Mouse (Mus musculus) ES-Bruce4 (cell line): Measurements from ENCODE around the gene Ddx47. TPM values are rescaled to one million over a fixed set of nuclear protein-coding genes. Genes with fewer than 3 reads are reported as not detected.

ENCODE experiments used
- H3K27ac ChIP-seq: 2 replicates; pipeline ENCODE4 v1.5.1; 2012; ENCODE audit warnings: low read length, inconsistent platforms; ENCODE audit not compliant: insufficient read depth
- H3K27me3 ChIP-seq: 2 replicates; pipeline ENCODE4 v1.6.1; 2012; ENCODE audit warnings: mild to moderate bottlenecking, low read length, inconsistent platforms; ENCODE audit not compliant: control insufficient read depth, poor library complexity, insufficient read depth, severe bottlenecking
- H3K36me3 ChIP-seq: 2 replicates; pipeline ENCODE4 v1.6.1; 2012; ENCODE audit warnings: inconsistent platforms, mild to moderate bottlenecking, low read length, moderate library complexity; ENCODE audit not compliant: control insufficient read depth, poor library complexity, insufficient read depth, severe bottlenecking
- H3K4me1 ChIP-seq: one replicate; pipeline ENCODE4 v1.8.1; 2011; ENCODE audit warnings: low read length; ENCODE audit not compliant: control insufficient read depth, insufficient read depth
- H3K4me3 ChIP-seq: 2 replicates; pipeline ENCODE4 v1.5.1; 2011; ENCODE audit warnings: low read depth, mild to moderate bottlenecking, low read length
- H3K9ac ChIP-seq: 2 replicates; pipeline ENCODE4 v1.6.1; 2012; ENCODE audit warnings: low read depth, mild to moderate bottlenecking, inconsistent platforms; ENCODE audit not compliant: poor library complexity, severe bottlenecking
- H3K9me3 ChIP-seq: replicated peaks from 2 replicates; pipeline ENCODE4 v1.6.1; 2012; ENCODE audit warnings: mild to moderate bottlenecking, low read length, inconsistent platforms; ENCODE audit not compliant: control insufficient read depth, poor library complexity, insufficient read depth, severe bottlenecking
- CTCF ChIP-seq: IDR thresholded peaks from one replicate; pipeline ENCODE4 v1.8.1; 2011; ENCODE audit warnings: low read depth, low read length
- EP300 ChIP-seq: IDR thresholded peaks from 2 replicates; pipeline ENCODE4 v1.6.1; 2011; ENCODE audit warnings: low read depth, low read length; ENCODE audit not compliant: insufficient read depth
- POLR2A ChIP-seq: IDR thresholded peaks from one replicate; pipeline ENCODE4 v1.8.1; 2011; ENCODE audit warnings: low read length; ENCODE audit not compliant: insufficient read depth
- polyA plus RNA-seq: library from polyadenylated mRNA; stranded (reverse); fragments of >200 nt; gene quantifications from 2 replicates; pipeline ENCODE4 v1.2.4, GENCODE M21; 2011; ENCODE audit warnings: low read depth; ENCODE audit not compliant: missing spikeins, insufficient read depth, insufficient read length

Gene Ddx47
- polyA plus RNA-seq = 114 and 123 TPM in 2 replicates

GRCm38 (mm10) chr6:135011048-135011733 lies at the start of gene Ddx47:
Gene Ddx47, plus strand, starts transcription at chr6:135011612.
- Histone ChIP-seq H3K36me3 (peaks cover 23% of the 10 kb centered on the region), H3K9ac (peak within 1 kb of the TSS; percentile 84), H3K9me3 (no peaks in the 10 kb centered on the region), H3K27me3 (no peaks in the 10 kb centered on the region), H3K4me3 (peak within 1 kb of the TSS; percentile 89), H3K4me1 (no peaks in the 10 kb centered on the region), H3K27ac (no peak within 1 kb of the TSS)
- TF ChIP-seq POLR2A = no peak
- TF ChIP-seq CTCF = peak; percentile 99
- 0 out of 2 replicates have a peak, but pooled peaks have one; percentile 52 for TF ChIP-seq EP300

- H3K4me3 ChIP-seq = no peak overlapping the region
- H3K27me3 ChIP-seq = no peaks in the 10 kb centered on the region
- peak overlapping the region; percentile 79 for H3K27ac ChIP-seq
- H3K4me1 ChIP-seq = peaks cover 4% of the 10 kb centered on the region
- 0 out of 2 replicates have a peak, but pooled peaks have one; percentile 33 for TF ChIP-seq EP300
- TF ChIP-seq POLR2A = no peak
- no peaks in the 10 kb centered on the region for H3K36me3 ChIP-seq
- no peak overlapping the region for H3K9ac ChIP-seq
- peaks cover 3% of the 10 kb centered on the region; the same call in 1 of the 2 replicates for H3K9me3 ChIP-seq
These were observed 49.4 kb upstream of the Ddx47 start for GRCm38 (mm10) chr6:134961858-134962517.

DNA sequence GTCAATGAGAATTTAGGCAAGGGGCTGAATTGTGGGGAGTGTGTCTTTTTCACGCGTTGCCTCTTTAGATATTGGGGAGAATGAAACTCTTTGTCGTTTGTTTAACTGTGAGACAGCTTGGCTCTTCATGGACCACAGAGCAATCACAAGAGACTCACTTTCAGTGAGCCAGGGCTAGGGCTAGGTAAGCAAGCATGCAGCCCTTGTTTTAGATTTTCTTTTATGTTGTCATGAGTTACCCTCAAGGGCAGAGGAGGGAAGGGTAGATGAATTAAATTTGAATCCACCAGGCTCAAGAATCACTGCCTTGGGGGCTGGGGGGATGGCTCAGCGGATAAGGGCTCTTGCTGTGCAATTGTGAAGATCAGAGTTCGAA lies 48.9 kb upstream of the Ddx47 start:
- Histone ChIP-seq H3K9ac (no peak overlapping the region), H3K9me3 (peaks cover 3% of the 10 kb centered on the region; the same call in 1 of the 2 replicates), H3K27ac (peak overlapping the region; percentile 79; the same call in 1 of the 2 replicates), H3K4me1 (peaks cover 4% of the 10 kb centered on the region), H3K4me3 (no peak overlapping the region), H3K27me3 (no peaks in the 10 kb centered on the region), H3K36me3 (no peaks in the 10 kb centered on the region)
- TF ChIP-seq EP300 = 0 out of 2 replicates have a peak, but pooled peaks have one; percentile 2
- no peak for TF ChIP-seq CTCF

DNA sequence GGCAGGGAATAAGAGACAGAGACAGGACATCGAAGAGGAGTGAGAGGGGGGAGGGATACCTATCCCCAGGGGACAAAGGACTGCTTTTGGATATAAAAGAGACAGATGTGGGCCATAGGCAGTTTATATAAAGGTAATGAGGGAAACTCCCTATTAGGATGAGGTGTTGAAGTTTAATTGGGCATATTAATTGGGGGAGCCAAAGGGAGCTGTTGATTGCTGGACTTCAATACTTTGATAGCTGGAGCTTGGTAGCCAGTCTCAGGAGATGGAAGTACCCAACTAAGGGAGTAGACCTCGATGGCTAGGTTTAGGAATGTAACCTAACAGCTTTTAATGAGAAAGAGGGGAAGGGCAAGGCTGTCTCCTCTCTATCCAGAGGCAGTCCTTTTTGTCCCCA lies 47.5 kb upstream of the Ddx47 start:
- no peak overlapping the region for H3K4me3 ChIP-seq
- H3K9me3 ChIP-seq = peaks cover 3% of the 10 kb centered on the region; the same call in 1 of the 2 replicates
- no peaks in the 10 kb centered on the region for H3K27me3 ChIP-seq
- TF ChIP-seq CTCF = no peak
- H3K9ac ChIP-seq = no peak overlapping the region
- H3K4me1 ChIP-seq = peaks cover 4% of the 10 kb centered on the region
- H3K27ac ChIP-seq = no peak overlapping the region
- no peaks in the 10 kb centered on the region for H3K36me3 ChIP-seq

GRCm38 (mm10) chr6:134966681-134967080 lies 44.7 kb upstream of the Ddx47 start:
- Histone ChIP-seq H3K36me3 (no peaks in the 10 kb centered on the region), H3K4me1 (peaks cover 3% of the 10 kb centered on the region), H3K27ac (no peak overlapping the region), H3K4me3 (no peak overlapping the region), H3K9ac (no peak overlapping the region), H3K27me3 (no peaks in the 10 kb centered on the region), H3K9me3 (peaks cover 3% of the 10 kb centered on the region; the same call in 1 of the 2 replicates)
- TF ChIP-seq CTCF (no peak), POLR2A (no peak), EP300 (no peak)

DNA sequence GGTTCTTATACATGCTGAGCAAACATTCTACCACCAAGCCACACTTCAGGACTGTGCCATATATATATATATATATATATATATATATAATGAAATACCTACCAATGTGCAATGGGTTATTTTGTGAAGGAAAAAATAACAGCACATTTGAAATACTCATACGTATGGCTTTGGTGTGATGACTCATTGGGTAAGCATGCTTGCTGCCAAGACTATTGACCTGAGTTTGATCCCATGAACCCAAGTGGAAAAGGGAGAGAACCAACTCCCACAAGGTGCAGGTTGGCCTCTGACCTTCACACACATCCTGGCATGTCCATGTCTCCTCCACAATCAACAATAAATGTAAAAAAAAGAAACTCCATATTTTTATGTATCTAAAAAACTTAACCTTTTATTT lies 43.1 kb upstream of the Ddx47 start:
- no peaks in the 10 kb centered on the region for H3K4me1 ChIP-seq
- H3K36me3 ChIP-seq = no peaks in the 10 kb centered on the region
- H3K27ac ChIP-seq = no peak overlapping the region
- no peak for TF ChIP-seq CTCF
- TF ChIP-seq POLR2A = no peak
- no peak for TF ChIP-seq EP300
- H3K9ac ChIP-seq = no peak overlapping the region
- no peaks in the 10 kb centered on the region for H3K27me3 ChIP-seq
- H3K9me3 ChIP-seq = peaks cover 3% of the 10 kb centered on the region; the same call in 1 of the 2 replicates
- H3K4me3 ChIP-seq = no peak overlapping the region
